ENCODE assay signal across 25 mouse cellular contexts in genomic region chr4:149907656-149908055, GRCm38 (mm10). TPM values are rescaled to one million over a fixed set of nuclear protein-coding genes. Genes with fewer than 3 reads are reported as not detected.
DNase-seq lines count a peak whose midpoint lies in the region; ATAC-seq and TF ChIP-seq lines count a peak whose summit lies in the region.
"Had no signal": no experiment of that assay in that cellular context is flagged by ENCODE, and none has a peak within 500 bp of the region (broad histone marks: within the 10 kb centered on the region; RNA-seq: fewer than 3 reads in every experiment).

No protein-coding gene starts in this region.

- H3K4me1 ChIP-seq in heart, embryonic 10.5 days: peaks cover 31% of the 10 kb centered on the region
- peaks cover 8% of the 10 kb centered on the region for H3K4me1 ChIP-seq in testis, adult 2 months (ENCODE audit: control insufficient read depth, insufficient read depth, low read length)
- peaks cover 58% of the 10 kb centered on the region for H3K4me1 ChIP-seq in limb, embryonic 10.5 days
- H3K4me1 ChIP-seq in intestine, postnatal 0 days (replicated peaks; ENCODE audit: control insufficient read depth, insufficient read depth, low read length): peaks cover 4% of the 10 kb centered on the region; the same call in 1 of the 2 replicates

- no peak for TF ChIP-seq POLR2A in testis, adult 2 months (IDR thresholded peaks at IDR 0.05; ENCODE audit: control insufficient read depth, low read depth, low read length)

- H3K27ac ChIP-seq in heart, embryonic 10.5 days: 0 out of 2 replicates have a peak overlapping the region, but pooled peaks have one; percentile 44
- no peak overlapping the region for H3K27ac ChIP-seq in testis, adult 2 months (ENCODE audit: control insufficient read depth, insufficient read depth, low read depth, low read length)
- peak overlapping the region; percentile 33; the same call in 1 of the 2 replicates for H3K27ac ChIP-seq in limb, embryonic 10.5 days
- H3K27ac ChIP-seq in intestine, postnatal 0 days (ENCODE audit: low read depth, low read length): no peak overlapping the region
- H3K27ac ChIP-seq: forebrain, embryonic 13.5 days; heart, embryonic 13.5 days; hindbrain, embryonic 12.5 days; hindbrain, embryonic 15.5 days had no signal

- H3K9ac ChIP-seq in intestine, postnatal 0 days (ENCODE audit: low read depth, low read length): no peak overlapping the region
- H3K9ac ChIP-seq: forebrain, embryonic 13.5 days; forebrain, postnatal 0 days; heart, embryonic 13.5 days; hindbrain, embryonic 12.5 days; hindbrain, embryonic 15.5 days had no signal

- 0 out of 2 replicates have a peak, but pooled peaks cover 5% of the 10 kb centered on the region for H3K27me3 ChIP-seq in heart, embryonic 10.5 days (ENCODE audit: insufficient read depth, poor library complexity, severe bottlenecking)
- H3K27me3 ChIP-seq in testis, adult 2 months (ENCODE audit: control insufficient read depth, insufficient read depth, low read length): no peaks in the 10 kb centered on the region
- H3K27me3 ChIP-seq in limb, embryonic 10.5 days (ENCODE audit: low read depth, poor library complexity, severe bottlenecking): no peaks in the 10 kb centered on the region
- no peaks in the 10 kb centered on the region for H3K27me3 ChIP-seq in intestine, postnatal 0 days (replicated peaks; ENCODE audit: control insufficient read depth, insufficient read depth, low read length)
- H3K27me3 ChIP-seq: forebrain, embryonic 13.5 days; heart, embryonic 13.5 days; hindbrain, embryonic 15.5 days had no signal

- 67% methylated on average over 7 of the region's 7 CpGs for WGBS in heart, embryonic 10.5 days
- WGBS in limb, embryonic 10.5 days: 71% methylated on average over 7 of the region's 7 CpGs
- 63% methylated on average over 7 of the region's 7 CpGs for WGBS in intestine, postnatal 0 days

- no peak overlapping the region for H3K4me3 ChIP-seq in heart, embryonic 10.5 days
- H3K4me3 ChIP-seq in testis, adult 2 months (ENCODE audit: control insufficient read depth, low read depth, low read length): peak overlapping the region; percentile 52
- no peak overlapping the region for H3K4me3 ChIP-seq in limb, embryonic 10.5 days
- H3K4me3 ChIP-seq in intestine, postnatal 0 days (ENCODE audit: low read depth, low read length): no peak overlapping the region
- H3K4me3 ChIP-seq: erythroblast, embryonic 14.5 days; forebrain, embryonic 13.5 days; heart, embryonic 13.5 days; hindbrain, embryonic 12.5 days; hindbrain, embryonic 15.5 days had no signal

- H3K4me2 ChIP-seq in intestine, postnatal 0 days (replicated peaks; ENCODE audit: low read depth): no peak overlapping the region
- H3K4me2 ChIP-seq: forebrain, embryonic 13.5 days; heart, embryonic 13.5 days; hindbrain, embryonic 12.5 days; hindbrain, embryonic 15.5 days had no signal

- ATAC-seq in intestine, postnatal 0 days: no peak
- ATAC-seq: activated CD4-positive, CD25-positive, alpha-beta regulatory T cell, adult 4 months; forebrain, embryonic 13.5 days; forebrain, postnatal 0 days had no signal

- H3K36me3 ChIP-seq in heart, embryonic 10.5 days: peaks cover 9% of the 10 kb centered on the region; the same call in 1 of the 2 replicates
- no peaks in the 10 kb centered on the region for H3K36me3 ChIP-seq in testis, adult 2 months (ENCODE audit: control insufficient read depth, insufficient read depth, low read length)
- H3K36me3 ChIP-seq in limb, embryonic 10.5 days: peaks cover 36% of the 10 kb centered on the region
- H3K36me3 ChIP-seq in intestine, postnatal 0 days (ENCODE audit: control insufficient read depth, insufficient read depth): peaks cover 22% of the 10 kb centered on the region
- H3K36me3 ChIP-seq: hindbrain, embryonic 15.5 days had no signal

- DNase-seq in adrenal gland, postnatal 10 days: peak; percentile 51
- no peak for DNase-seq in adrenal gland, adult 18-20 months (ENCODE audit: low spot score in 2 of 2)
- no peak for DNase-seq in heart, embryonic 10.5 days (ENCODE audit: low spot score)
- no peak for DNase-seq in heart, postnatal 4 days
- DNase-seq in testis, postnatal 14 days (ENCODE audit: low spot score): no peak
- DNase-seq in limb, embryonic 10.5 days (ENCODE audit: low spot score): no peak
- DNase-seq: adrenal gland, adult 2 months; cerebellum, adult 11 months; cerebellum, adult 2 months; cerebellum, postnatal 10 days; cerebellum, postnatal 36 days; embryo, embryonic 11 days; forebrain, postnatal 0 days; gastrocnemius, postnatal 25 days; heart, adult 18-20 months; heart, postnatal 14 days; kidney, adult 11 months had no signal

- TF ChIP-seq CTCF in testis, adult 2 months (IDR thresholded peaks at IDR 0.05; ENCODE audit: control insufficient read depth, insufficient read depth, insufficient replicate concordance, low read depth, low read length): no peak
- TF ChIP-seq CTCF in intestine, postnatal 0 days (IDR thresholded peaks at IDR 0.05; ENCODE audit: low read depth): no peak

- no peaks in the 10 kb centered on the region for H3K9me3 ChIP-seq in heart, embryonic 10.5 days
- no peaks in the 10 kb centered on the region for H3K9me3 ChIP-seq in limb, embryonic 10.5 days (replicated peaks)
- no peaks in the 10 kb centered on the region for H3K9me3 ChIP-seq in intestine, postnatal 0 days (ENCODE audit: control insufficient read depth)
- H3K9me3 ChIP-seq: forebrain, embryonic 13.5 days; heart, embryonic 13.5 days; hindbrain, embryonic 12.5 days; hindbrain, embryonic 15.5 days had no signal

RNA-seq across cellular contexts. Expression of gene Spsb1, which starts 47.2 kb away (rescaled TPM):
- 10 to 100 TPM; 31.6 TPM for total RNA-seq in adrenal gland, postnatal 10 days (2021)
- total RNA-seq in adrenal gland, adult 18-20 months (2021): 10 to 100 TPM; 19.5 to 22.1 TPM
- polyA plus RNA-seq in heart, embryonic 10.5 days (2016; fragmentation: Nextera tagmentation; extraction: Ambion mirVana): 3.9 and 9.2 TPM in 2 replicates
- total RNA-seq in heart, postnatal 4 days (2021): 10 to 100 TPM; 26.2 to 26.7 TPM
- 71.5 and 79.1 TPM in 2 replicates for polyA plus RNA-seq in testis, adult 2 months (2012; rRNA removed)
- 13.7 and 18.8 TPM in 2 replicates for polyA plus RNA-seq in limb, embryonic 10.5 days (2016; fragmentation: Nextera tagmentation; extraction: Ambion mirVana)
- polyA plus RNA-seq in intestine, postnatal 0 days (2015; fragmentation: Nextera tagmentation; extraction: Ambion mirVana): 26.4 and 26.5 TPM in 2 replicates
- polyA plus RNA-seq: erythroblast, embryonic 14.5 days had no signal

Comparison
In these comparisons a context has a peak if more than half of its experiments do, and no peak if none do; other contexts are left out.
1. H3K27ac ChIP-seq: peak in heart, embryonic 10.5 days (single experiment) and limb, embryonic 10.5 days (single experiment); none in testis, adult 2 months (single experiment) and intestine, postnatal 0 days (single experiment).